Mouse (Mus musculus): ENCODE data around the gene Depp1.

Depp1 gene

GRCm38 (mm10) chr6:116651437-116652118 is 1.2 kb downstream of the Depp1 start:
- DNase-seq = no peak

- DNase-seq = no peak
Measured at GRCm38 (mm10) chr6:116653191-116653590, 2.8 kb downstream of the Depp1 start.

- DNase-seq = peak; percentile 83
Measured at GRCm38 (mm10) chr6:116653684-116654454, 3.5 kb downstream of the Depp1 start.

- no peak for DNase-seq
Measured at GRCm38 (mm10) chr6:116663364-116663763, 13.0 kb downstream of the Depp1 start.

- no peak for DNase-seq
Measured at GRCm38 (mm10) chr6:116664031-116664430, 13.6 kb downstream of the Depp1 start.

DNA sequence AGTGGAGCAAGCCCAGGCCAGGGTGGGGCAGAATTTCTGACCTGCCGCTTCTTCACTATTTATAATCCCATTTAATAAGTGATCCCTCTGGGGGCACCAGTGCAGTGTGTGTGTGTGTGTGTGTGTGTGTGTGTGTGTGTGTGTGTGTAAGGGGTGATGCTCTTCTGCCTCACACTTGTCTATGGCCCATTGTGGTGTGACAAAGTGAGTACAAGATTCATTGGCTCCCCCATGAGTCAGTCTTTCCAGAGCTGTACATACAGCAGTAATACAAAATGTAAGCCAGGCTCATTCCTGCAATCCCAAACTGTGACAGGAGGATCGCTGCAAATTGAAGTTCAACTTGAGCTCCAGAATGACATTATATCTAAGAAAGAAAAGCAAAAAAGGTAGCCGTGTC is 14.4 kb downstream of the Depp1 start:
- DNase-seq = no peak

DNA sequence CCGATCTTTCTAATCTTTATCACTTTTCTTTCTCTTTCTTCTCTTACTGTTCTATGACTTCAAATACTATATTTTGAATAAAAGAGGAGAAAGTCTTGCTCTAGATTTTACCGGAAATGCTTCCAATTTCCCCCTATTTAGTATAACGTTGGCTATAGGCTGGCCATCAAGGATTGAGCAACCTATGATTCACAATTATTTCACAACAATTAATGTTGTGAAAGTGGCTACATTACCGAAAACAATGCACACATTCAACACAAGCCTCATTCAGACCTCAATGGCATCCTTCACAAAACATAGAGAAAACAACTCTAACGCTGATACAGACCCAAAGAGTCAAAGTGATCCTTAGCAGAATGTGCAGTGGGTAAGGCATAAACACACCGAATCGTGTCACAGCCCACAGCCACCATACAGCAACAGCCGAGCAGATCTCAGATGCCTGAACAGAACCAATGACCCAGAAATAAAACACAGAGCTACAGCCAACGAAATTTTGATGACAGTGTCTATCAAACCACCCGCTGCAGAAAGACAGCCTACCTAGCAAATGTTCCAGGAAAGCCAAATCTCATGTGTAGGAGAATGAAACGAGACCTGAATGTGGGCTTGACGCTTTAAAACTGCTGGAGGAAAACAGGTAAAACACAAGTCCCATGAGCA is 15.8 kb downstream of the Depp1 start:
- peak; percentile 54 for DNase-seq

GRCm38 (mm10) chr6:116666892-116667291 is 16.5 kb downstream of the Depp1 start:
- peak; percentile 45 for DNase-seq

GRCm38 (mm10) chr6:116667382-116667781 is 17.0 kb downstream of the Depp1 start:
- DNase-seq = no peak

- peak; percentile 55 for DNase-seq
Measured at GRCm38 (mm10) chr6:116668682-116669470, 18.5 kb downstream of the Depp1 start.

- peak; percentile 87 for DNase-seq
Measured at GRCm38 (mm10) chr6:116670144-116670543, 19.7 kb downstream of the Depp1 start.

DNA sequence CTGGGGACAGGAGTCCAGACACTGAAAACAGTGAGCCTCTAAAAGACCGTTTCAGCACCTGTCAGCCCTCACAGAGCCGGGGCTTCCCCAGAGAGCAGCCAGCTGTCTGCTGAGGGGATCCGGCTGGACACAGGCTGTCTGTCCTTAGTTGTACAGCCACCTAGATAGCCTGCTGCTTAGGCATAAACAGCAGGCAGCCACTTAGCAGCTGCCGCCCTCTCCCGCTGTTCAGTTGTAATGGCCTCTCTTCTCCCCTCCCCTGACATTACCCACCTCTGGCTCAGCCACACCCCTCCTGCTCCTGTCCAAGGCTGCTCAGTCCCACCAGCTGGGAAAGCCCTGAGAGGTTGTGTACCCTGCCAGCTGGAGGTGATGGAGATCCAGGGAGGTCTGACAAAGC is 20.6 kb downstream of the Depp1 start:
- peak; percentile 90 for DNase-seq

GRCm38 (mm10) chr6:116671768-116672167 is 21.4 kb downstream of the Depp1 start:
- no peak for DNase-seq

DNA sequence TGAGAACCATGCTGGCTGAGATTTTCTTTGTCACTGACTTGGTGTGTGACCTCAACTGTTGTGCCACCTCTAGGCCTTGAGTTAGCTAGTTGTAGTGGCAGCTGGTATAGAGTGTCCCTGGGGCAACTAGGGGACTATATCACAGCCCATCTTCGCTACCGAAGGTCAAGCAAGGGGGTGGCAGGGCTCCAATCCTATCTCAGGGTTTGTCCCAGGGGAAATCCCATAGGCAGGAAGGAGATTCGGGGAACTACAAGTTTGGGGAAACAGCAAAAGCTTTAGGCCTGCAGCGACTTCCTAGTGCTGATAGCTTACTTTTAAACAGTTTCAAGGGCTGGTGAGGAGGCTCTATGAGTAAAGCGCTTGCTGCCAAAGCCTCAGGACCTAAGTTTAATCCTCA is 21.9 kb downstream of the Depp1 start:
- no peak for DNase-seq

DNA sequence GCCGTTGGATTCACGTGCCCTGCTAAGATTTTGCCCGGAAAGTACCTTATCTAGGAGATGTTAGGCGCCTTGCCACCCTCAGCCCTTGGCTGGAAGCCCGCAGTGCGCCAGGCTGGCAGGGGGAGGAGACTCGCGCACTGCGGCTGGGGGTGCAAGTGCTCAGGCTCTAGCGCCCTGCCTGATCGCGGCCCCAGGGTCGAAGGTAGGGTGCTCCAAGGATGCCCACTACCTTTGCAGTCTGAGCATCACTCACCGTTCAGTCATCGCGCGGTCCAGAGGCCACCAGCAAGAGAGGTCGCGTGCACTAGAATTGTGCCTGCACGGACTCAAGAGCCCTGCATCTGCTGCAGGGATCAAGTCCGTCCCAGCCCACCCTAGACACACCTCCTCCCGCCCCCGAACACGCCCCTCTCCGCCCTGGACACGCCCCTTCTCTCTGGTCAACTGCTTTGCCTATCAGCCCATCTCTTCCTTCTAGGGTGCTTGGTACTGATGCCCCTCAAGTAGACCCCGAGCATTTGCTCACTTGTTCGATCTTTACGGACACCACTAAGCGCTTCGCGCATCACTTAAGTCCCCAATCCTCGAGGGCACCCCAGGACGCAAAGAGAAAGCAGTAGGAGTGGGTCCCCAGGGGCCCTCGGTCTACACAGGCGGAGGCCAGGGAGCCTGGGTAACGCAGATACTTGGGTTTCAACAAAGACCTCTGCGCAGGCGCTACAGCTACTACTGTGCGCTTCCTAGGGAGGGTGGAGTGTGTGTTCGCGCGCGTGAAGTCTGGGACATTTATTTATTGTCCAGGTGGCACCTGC is 23.3 kb downstream of the Depp1 start, which contains the start of gene Rassf4:
Rassf4 (minus strand) TSS at position 482 of the 812 bp plus-strand sequence.
- peak; percentile 95 for DNase-seq

DNA sequence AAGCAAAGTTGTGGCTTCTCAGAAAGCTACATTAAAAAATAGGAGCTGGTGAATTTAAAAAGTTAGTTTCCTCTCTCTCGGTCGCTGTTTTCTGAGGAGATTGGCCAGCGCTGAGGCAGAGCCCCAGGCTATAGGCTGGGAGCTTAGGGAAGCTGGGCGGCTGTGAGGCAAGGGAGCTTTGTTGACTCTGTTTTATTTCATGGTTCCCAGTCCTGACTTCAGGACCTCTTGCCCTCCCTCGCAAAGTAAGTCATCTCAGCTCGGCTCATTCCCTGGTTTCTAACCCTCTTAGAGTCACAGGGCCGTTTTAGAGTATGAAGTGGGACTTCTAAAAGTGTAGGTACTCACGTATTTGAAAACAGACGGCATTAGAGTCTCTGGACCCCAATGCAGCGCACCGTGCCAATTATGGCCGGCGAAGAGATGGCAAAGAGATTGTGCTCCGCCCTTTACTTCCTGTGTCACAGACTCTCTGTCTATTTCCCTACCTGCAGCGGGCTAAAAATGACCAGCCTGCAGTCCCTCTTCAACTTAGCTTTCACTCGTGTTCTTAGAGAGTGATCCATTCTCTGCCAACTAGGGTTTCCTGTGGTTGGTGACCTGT is 24.0 kb downstream of the Depp1 start:
- no peak for DNase-seq

DNA sequence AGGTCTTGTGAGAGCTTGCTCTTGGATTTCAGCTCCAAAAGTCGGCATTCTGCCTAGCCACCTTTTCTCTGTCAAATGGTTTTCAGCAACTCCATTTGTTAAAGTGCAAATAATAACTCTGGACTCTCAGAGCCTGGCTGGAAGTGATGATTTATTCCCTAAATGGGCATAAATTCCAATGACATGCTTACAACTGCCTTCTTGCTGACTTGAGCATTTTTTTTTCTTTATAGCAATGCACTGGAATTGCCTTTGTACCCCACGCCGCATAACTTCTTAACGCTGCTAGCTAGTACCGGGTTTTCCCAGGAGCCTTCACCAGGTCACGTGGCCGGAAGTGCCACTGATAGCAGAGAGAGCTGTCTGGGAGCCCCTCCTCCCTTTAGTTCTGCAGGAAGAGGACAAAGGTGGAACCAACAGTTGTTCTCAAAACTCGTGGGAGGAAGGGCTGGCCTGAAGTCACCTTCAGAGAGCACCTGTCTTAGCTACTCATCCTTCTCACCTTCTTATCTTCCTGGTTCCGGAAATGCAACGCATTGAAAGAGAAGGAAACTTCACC is 26.0 kb downstream of the Depp1 start:
- no peak for DNase-seq

DNA sequence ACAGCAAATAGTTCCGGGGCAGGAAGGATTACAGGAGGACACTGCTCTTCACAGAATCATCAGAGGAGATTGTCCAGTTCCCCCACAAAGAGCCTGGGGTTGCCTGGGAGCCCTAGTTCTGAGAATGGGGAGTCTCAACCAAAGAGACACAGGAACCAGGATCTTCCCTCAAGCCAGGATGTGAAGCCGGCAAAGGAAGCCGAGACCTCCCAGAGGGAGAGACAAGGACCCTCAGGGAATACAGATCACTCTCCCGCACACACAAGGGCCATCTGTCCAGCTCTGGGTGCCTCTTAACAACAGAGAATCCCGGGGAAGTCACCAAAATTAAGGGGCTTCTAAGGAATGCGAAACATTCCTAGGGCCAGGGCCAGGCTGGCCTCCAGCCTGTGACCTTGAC is 26.9 kb downstream of the Depp1 start:
- no peak for DNase-seq

- DNase-seq = no peak
Measured at GRCm38 (mm10) chr6:116679563-116680288, 29.3 kb downstream of the Depp1 start.

- DNase-seq = no peak
Measured at GRCm38 (mm10) chr6:116682317-116682716, 31.9 kb downstream of the Depp1 start.

- DNase-seq = no peak
Measured at GRCm38 (mm10) chr6:116693639-116694038, 43.2 kb downstream of the Depp1 start.

All from retina, postnatal 1 day (tissue).